Mouse (Mus musculus) adipocyte (in vitro differentiated cells): ENCODE data around the gene Cd72.
"Not testable (repeated sequence)": the region's sequence is repeated elsewhere in the genome, so short reads cannot be mapped to it uniquely, and the experiment has no call there.

Experiments
- DNase-seq: peaks from one replicate; pipeline ENCODE4 v3.0.0-alpha.2; 2016; ENCODE audit warnings: low spot score

The Cd72 gene

DNA sequence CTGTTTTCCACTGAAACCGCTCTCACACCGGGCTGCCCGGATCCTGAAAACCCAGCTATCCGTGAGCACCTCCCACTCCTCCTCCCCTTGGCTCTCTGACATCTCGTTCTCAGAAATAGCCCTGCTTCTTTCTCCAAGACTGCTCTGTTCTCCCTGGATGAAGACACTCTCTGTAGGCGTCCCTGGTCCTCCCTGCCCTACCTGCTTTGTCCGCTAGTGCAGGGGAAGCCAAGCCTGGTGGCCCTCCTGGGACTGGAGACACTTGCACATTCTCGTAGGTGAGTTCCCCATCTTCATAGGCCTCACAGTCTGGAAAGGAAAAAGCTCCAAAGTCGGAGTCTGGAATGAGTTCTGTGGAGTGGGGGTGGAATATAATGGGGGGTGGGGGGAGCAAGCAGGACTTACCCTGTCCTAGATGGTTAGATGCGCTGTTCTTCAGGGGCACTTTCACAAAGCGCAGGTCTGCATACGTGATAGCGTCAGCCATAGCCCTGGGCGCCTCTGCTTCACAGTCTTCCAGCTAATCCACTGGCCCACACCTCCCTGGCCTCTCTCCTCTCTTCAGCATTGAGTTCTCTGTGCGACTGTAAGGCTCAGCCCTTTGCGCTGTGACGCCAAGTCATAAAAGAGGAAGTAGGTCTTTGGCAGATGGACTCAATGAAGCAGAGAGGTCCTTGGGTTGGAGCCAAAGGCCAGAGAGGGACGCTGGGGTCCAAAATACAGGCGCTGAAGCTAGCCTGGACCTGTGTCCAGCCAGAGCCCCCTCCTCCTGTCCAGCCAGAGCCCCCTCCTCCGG, at the start of gene Cd72:
TSS of gene Cd72 (minus strand) at position 588 of the 796 bp plus-strand sequence.
- DNase-seq: no peak

DNA sequence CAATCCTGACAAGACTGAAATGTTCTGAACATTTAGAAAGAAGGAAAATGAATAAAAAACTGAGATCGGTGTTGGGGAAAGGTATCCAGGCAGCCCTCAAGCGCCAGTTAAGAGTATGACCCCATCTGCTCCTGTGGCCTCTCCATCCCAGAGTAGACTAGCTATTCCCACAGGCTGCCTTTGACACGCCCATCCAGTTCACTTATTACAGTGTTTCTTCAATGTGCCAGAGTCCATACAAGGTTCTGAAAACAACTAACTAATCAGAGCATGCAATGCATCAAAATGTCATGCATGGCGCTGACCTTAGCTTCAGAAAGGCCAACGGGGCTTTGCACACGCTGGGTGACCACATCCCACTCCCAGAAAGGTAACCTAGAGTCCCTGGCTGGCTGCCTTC, 49.1 kb upstream of the Cd72 start:
- DNase-seq: no peak

DNA sequence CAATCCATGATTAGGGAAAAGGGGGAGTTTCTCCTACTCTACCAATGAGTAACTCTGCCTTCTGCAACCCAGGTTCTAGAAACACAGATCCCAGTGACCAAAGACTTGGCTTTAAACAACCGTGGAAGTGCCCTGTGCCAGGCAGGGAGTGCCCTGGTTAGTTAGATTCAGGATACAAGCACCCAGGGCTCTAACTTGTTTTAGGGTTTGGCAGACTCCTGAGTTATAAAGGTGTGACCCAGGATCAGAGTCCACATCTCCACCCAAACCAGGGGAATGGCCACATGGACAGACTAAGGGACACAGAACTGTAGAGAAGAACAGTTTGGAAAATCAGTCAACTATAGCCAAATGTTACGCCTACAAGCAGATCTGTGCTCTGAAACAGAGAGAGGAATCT, 48.6 kb upstream of the Cd72 start:
- no peak for DNase-seq

DNA sequence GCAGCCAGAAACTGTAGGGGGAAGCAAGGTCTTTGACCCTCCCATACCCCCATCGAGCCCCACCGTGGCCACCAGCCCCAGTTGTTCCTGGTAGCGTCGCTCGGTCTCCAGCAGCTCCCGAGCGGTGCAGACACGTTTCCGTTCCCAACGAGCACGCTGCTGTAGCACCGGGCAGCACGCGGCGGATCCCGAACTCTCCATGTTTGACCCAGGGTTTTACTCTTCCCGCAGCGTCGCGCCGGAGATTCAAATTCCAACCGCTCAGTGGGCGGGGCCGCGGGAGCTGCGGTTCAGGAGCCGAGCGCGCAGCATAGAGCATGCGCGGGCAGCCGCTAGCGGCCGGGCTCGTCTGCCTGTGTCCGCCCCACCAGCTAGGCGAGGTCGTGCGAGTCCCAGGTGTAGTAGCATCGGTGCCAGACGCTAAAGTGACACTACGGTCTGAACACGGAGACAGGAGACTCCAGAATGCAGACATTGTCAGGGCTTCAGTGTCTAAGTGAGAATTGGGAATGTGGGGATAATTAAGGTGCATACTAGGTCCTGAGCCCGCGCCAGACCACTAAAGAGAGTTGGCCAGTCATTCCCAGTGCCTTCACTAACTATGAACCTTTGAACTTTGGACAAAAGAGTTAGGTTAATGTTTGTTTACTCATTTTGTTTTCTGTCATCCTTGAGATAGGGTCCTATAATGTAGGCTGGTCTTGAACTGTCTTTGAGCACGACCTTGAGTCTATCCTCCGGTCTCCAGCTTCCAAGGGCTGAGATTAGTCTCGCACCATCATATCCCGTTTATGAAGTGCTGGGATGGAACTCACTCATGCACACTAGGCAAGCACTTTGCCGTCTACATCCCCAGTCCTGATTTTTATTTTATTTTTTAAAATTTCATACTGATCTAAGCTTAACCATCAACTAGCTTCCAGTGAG, 45.2 kb upstream of the Cd72 start, which contains the start of gene Arhgef39:
TSS of gene Arhgef39 (minus strand) at position 289 of the 927 bp plus-strand sequence.
- peak; percentile 75 for DNase-seq

DNA sequence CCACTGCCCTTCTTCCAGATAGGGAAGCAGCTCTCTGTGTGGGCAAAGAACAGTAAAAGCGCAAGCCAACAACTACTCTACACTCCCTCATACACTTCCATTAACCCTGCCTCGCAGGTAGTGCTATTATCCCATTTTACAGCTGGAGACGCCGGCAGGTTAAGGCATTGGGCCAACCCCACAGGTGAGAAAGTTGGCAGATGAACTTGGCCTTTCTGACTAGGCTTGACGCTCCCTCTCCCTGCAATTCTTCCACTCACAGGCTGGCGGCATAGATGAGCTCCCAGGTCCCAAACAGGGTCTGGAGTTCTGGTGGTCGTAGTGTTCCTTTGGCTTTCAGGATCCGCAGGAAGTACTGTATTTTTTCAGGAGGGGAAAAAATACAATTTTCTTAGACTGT, 44.6 kb upstream of the Cd72 start:
- no peak for DNase-seq

DNA sequence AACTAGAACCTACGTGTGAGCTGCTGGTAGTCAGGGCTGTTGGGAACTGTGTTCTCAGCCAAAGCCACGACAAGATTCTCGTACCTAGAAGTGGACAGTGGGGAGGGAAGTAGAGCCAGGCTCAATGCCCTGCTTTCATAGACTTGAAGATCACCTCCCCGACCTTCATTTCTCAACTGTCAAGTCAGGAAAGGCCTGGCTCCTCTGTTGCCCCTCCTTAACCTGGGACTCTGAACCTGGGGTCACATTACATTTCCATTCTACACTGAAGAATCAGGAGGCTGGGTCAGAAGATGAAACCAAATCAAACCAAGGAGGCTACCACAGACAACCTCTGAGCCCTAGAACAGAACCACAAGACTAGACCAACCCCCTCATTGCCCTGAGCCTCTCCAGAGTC, 43.5 kb upstream of the Cd72 start:
- no peak for DNase-seq

DNA sequence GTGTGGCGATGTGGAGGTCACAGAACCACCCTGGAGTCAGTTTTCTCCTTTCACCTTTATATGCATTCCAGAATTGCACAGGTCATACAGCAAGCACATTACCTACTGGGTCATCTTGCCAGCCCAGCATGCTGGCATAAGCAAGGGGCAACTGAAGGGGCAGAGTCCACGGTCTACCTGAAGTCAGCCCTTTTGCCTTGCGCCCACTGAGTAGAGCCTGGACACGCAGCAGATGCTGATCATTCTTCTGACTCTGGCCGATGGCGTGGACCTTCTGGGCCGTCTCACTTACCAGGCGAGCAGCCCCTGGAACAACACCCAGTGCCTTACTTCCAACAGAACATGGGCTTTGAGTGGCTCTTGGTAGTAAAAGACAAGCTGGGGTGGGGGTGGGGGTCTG, 43.0 kb upstream of the Cd72 start:
- DNase-seq: no peak

DNA sequence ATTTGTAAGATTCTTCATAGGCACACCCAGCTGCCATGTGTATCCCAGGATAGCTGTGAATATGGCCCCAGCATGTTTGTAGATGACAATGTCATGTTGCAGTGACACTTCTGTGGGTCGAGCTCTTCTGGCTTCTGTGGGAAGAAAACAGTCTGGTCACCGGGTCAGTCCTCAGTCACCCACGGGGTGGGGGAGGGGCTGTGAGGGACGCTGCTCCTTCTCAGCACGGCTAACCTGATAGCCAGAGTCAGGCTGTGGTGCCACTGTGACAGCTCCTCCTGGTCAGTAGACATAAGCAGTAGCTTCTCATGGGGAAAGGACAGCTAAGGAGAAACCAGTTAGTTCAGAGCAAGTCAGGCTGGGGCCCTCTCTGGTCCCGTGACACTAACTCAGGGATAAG, 42.2 kb upstream of the Cd72 start:
- no peak for DNase-seq

DNA sequence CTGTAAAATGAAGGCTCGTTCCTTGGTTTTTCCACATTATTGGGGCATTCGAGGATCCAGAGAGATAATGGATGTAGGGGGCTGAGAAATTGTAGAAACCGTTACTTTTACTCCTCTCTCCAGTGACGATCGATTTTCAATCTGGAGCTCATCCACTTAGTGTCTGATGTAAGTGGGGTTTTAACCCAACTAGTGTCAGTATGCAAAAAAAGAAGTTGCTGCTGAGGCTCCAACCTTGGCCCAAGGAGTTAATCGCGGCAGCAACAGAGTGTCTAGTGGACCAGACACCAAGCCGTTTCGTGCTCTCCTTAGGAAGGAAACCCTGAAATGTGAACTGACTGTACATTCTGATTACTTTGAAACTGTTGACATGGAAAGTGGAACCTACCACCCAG, 39.4 kb upstream of the Cd72 start:
- DNase-seq: no peak

DNA sequence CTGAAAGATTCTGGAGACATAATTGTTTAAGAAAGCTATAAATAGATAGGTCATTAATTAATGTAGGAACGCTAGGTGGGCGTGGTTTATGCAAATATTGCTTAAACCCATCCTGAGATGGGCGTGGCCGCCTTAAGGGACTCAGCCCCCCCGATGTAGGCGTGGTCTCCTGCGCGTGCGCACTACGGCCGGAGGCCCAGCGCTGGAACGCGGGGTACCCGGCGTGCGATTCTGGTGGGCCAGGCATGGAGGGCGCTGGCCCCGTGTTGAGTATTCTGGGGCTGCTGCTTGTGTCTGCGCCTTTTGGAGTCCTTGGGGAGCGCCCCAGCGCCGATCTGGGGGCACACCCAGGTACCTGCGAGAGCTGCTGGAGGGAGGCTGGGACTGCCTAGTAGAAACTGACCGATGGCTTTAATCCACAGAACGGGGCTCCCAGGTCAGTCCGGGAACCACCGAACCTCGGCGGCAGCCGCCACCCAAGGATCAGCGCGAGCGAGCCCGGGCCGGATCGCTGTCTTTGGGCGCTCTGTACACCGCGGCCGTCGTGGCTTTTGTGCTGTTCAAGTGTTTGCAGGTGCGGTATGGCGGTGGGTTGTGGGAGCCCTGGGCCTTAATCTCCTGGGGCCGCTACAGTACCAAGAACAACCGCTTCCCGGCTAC, 38.9 kb upstream of the Cd72 start:
- DNase-seq: peak; percentile 95

DNA sequence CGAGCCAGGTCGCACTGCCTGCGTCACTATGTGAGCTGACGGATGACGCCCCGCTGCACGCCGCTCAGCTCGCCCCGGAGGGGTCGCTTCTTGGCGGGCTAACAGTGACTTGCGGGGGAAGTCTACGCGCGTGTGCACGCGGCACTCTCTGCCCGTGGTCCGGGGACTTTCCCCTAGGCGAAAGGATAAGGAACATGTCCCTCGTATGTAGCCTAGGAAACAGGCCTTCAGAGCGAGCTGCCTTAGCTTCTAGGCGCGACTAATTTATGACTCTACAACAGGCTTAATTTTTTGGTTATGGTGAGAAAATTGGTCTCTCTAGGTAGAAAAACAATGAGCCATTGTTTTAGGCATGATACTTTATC, 38.4 kb upstream of the Cd72 start, which contains the start of gene Ccdc107:
TSS of gene Ccdc107 (plus strand) at position 80 of the 365 bp plus-strand sequence.
- DNase-seq: peak; percentile 88

DNA sequence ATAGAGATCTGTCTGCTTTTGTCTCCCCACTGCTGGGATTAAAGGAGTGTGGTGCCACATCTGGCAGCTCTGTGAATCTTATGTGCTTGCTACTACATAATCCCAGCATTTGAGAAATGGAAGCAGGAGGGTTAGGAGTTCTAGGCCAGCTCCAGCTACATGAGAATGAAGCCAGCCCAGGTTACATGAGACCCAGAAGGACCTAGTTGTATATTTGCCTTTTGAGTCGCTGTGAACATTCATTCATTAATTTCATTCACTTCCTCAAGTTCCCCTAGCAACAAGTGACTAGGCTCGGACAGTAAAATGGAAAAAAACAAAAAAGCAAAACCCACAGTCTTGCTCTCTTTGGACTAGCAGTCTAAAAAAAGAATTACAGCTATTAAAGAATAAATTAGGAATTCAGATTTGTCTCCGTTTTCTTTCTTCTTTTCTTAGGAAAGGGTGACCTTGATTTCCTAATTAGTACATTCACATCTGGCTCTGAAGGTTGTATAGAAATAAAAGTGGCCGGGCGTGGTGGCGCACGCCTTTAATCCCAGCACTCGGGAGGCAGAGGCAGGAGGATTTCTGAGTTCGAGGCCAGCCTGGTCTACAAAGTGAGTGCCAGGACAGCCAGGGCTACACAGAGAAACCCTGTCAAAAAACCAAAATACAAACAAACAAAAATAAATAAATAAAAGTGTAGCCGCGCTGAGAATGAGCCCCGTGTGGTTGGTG, 37.8 kb upstream of the Cd72 start:
- DNase-seq: peak; percentile 34

DNA sequence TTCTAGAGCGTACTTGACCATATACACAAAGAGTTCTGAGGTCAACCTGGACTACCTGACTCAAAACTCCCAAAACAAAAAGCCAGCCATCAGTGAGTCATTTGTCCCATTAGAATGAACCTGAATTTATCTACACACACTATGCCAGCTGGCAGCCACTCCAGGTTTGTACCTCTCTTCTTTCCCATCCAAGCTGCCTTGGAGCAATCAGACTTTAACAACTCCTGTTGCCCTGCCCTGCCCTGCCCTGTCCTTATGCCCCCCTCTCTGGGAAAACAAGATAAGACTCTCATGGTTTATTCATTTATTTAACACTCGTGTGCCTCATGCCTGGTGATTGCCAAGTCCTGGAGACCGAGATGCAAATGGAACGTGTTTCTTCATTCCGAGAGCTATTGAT, 36.4 kb upstream of the Cd72 start:
- no peak for DNase-seq

DNA sequence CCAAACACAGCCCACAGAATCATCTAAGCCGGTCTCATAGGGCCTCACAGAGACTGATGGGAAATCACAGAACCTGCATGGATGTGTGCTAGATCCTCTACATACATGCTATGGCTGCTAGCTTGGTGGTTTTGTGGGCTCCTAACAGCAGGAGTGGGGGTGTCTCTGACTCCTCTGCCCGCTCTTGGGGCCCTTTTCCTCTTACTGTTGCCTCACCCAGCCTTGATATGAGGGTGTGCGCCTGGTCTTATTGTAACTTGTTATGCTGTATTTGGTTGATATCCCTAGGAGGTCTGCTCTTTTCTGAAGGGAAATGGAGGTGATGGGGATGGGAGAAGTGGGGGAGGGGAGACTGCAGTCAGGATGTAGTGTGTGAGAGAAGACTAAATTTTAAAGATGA, 35.2 kb upstream of the Cd72 start:
- no peak for DNase-seq

DNA sequence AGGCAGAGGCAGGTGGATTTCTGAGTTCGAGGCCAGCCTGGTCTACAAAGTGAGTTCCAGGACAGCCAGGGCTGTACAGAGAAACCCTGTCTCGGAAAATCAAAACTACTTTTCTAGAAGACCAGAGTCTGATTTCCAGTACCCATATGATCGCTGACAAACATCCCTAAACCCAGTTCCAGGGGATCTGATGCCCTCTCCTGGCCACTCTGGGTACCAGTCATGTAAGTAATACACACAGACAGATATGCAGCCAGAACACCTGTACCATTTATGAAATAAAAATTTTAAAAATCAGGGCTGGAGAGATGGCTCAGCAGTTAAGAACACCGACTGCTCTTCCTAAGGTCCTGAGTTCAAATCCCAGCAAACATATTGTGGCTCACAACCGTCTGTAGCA, 31.2 kb upstream of the Cd72 start:
- DNase-seq: not testable (repeated sequence)

DNA sequence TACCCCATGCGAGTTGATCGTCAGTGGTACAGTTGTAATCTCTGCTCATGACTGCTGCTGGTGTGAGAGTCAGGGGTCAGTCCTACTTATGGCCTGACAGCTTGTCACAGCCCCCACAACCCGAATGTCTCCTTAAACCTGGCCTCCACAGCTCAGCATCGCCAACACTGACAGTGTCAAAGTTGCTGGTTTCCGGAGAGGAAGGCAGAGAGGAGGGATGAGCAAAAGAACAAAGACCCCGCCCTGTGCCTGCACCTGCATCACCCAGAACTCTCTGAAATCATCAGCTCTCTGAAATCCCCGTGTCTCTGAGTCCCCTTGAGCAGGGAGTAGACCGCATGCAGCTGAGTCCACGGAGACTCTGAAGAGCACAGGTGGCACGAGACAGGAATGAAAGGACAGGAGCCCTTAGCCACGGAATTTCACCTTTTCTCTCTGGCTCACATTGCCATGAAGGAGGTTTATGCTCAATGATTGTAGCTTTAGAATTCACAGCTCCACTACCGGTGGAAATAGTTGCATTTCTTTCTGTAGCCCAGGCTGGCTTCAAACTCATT, 29.2 kb upstream of the Cd72 start, which contains the start of gene Sit1:
TSS of gene Sit1 (minus strand) at position 200 of the 557 bp plus-strand sequence.
- DNase-seq: no peak

DNA sequence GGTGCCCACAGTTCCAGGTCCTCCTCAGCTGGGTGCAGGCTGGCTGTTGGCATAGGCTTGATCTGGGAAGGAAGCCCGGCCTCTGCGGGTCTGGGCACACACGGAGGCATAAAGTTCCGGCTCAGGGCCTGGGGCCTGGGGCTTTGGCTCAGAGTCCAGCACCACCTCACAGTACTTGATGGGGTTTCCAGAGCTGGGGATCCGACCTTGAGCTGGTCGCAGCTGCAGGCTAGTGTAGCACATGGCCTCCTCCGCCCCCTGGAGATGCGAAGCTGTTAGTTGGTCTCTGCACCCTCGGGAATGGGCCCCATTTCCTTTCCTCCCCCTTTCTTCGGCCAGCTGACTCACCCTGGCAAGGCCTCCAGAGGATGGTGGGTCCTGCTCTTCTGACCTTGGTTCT, 28.2 kb upstream of the Cd72 start:
- DNase-seq: no peak

DNA sequence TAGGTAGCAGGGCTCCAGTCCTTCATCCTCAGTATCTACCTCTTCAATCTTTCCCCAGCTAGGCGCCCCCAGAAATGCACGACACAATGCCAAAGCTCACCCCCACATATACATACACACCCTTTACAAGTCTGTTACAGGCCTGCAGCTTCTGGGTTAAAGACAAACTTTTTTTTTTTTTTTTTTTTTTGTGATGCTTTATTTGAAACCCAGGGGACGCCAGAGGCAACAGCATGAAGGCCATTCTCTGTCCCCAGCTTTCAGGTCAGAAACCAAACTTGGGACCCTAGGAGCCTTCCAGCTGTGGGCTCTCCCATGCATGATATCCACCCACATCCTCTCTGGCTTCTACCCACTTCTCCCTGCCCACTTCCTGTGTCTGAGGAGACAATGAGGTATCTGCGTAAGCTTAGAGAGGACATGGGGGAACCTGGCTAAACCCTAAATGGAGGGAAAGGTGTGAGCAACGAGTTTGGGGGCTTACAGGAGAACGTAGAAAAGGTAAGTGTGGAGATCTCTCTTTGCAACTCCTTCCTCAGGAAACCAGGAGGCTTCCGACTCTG, 27.5 kb upstream of the Cd72 start:
- no peak for DNase-seq

DNA sequence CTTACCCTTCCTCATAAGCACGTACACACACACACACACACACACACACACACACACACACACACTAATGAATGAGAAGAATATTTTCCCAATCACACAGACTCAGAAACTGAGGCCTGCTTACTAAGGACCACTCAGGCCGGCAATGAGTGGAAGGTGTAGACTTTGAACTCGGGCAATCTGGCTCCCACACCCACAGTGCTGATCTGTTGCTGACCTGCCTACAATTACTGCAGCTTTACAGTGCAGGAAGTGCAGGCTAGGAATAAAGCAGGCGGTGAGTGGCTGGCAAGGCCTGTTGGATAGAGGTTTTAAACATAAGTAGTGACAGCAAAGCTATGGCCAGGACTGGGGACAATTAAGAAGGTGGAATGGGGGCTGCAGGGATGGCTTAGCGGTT, 26.6 kb upstream of the Cd72 start:
- DNase-seq: no peak

DNA sequence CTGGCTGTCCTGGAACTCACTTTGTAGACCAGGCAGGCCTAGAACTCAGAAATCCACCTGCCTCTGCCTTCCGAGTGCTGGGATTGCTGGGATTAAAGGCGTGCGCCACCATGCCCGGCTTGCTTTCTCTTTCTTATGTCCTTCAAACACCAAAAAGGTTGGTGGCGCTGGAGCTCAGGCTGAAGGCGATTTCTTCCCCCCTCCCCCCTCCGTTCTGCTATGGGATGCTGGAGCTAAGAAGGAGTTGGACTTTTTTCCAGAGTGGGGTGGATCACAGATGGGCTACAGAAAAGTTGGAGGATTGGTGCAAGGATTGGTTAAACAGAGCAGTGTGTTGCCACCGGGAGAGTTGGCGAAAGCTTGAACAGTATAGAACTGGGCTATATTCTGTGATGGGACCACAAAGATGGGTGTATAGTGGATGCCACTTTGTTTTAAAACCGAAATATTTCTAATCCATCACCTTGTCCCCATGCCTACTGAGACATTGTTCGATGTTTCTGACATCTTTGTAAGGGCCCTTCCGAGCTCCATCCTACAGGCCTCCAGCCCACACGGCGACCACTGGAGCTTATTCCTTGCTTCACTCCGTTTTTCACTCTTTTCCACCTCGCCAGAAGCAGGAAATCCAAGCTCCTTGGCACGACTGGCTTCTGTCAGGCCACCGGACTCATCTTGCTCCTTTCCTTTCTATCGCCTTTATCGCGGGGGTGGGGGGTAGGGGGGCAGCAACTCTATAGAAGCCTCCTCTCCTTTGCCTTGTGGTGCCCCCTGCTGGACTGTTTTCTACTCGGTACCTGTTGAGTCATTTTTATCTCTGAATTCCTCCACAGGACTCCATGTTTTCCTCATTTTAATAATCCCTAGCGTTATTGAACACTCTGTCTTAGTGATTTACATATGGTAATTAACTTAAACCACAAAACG, 24.7 kb upstream of the Cd72 start:
- peak; percentile 58 for DNase-seq
